Mouse (Mus musculus) heart, adult 2 months (tissue): ENCODE results near the gene Palm2.

Source experiments
- CTCF ChIP-seq: fragments of 200-600 bp; IDR thresholded peaks from 2 replicates; pipeline ENCODE4 v1.8.1; 2022; ENCODE audit warnings: antibody characterized with exemption, mild to moderate bottlenecking, moderate library complexity
- EP300 ChIP-seq: fragments of 200-500 bp; IDR thresholded peaks from 2 replicates; pipeline ENCODE4 v1.6.1; 2011; ENCODE audit warnings: low read depth, low read length, control low read depth; ENCODE audit not compliant: insufficient read depth
- POLR2A ChIP-seq: fragments of 200-500 bp; IDR thresholded peaks from 2 replicates; pipeline ENCODE4 v1.6.1; 2011; ENCODE audit warnings: mild to moderate bottlenecking, low read depth, low read length, control low read depth; ENCODE audit not compliant: insufficient read depth

- TF ChIP-seq CTCF: no peak
- TF ChIP-seq EP300: no peak
- no peak for TF ChIP-seq POLR2A
These were observed 178.7 kb downstream of the Palm2 start for GRCm38 (mm10) chr4:57612716-57613115.
